Mouse (Mus musculus) hindbrain, embryonic 16.5 days (tissue): ENCODE data around the gene Sgms1. TPM values are rescaled to one million over a fixed set of nuclear protein-coding genes. Genes with fewer than 3 reads are reported as not detected.

Experiments
- ATAC-seq: fragments of 200-750 bp; cut with Nextera tagmentation; 2 replicates; pipeline ENCODE4 v1.8.0; 2017; ENCODE audit warnings: moderate TSS enrichment, moderate library complexity
- H3K27ac ChIP-seq: fragments of 300-500 bp; sonication (generic); 2 replicates; pipeline ENCODE4 v1.5.1; 2014; ENCODE audit warnings: low read depth, mild to moderate bottlenecking, control low read depth, low read length, moderate library complexity
- H3K27me3 ChIP-seq: fragments of 300-500 bp; sonication (generic); replicated peaks from 2 replicates; pipeline ENCODE4 v1.6.1; 2014; ENCODE audit warnings: low read length; ENCODE audit not compliant: control insufficient read depth, insufficient read depth
- H3K36me3 ChIP-seq: fragments of 300-500 bp; sonication (generic); 2 replicates; pipeline ENCODE4 v1.6.1; 2014; ENCODE audit warnings: mild to moderate bottlenecking, low read length, moderate library complexity, mixed read lengths; ENCODE audit not compliant: control insufficient read depth, insufficient read depth
- H3K4me1 ChIP-seq: fragments of 300-500 bp; sonication (generic); 2 replicates; pipeline ENCODE4 v1.6.1; 2014; ENCODE audit warnings: low read depth, low read length; ENCODE audit not compliant: control insufficient read depth, insufficient read depth
- H3K4me2 ChIP-seq: fragments of 300-500 bp; sonication (generic); 2 replicates; pipeline ENCODE4 v1.6.1; 2014; ENCODE audit warnings: mild to moderate bottlenecking, low read length, control low read depth, moderate library complexity
- H3K4me3 ChIP-seq: fragments of 300-500 bp; sonication (generic); 2 replicates; pipeline ENCODE4 v1.5.1; 2014; ENCODE audit warnings: mild to moderate bottlenecking, low read length, control low read depth, moderate library complexity
- H3K9ac ChIP-seq: fragments of 300-500 bp; sonication (generic); 2 replicates; pipeline ENCODE4 v1.6.1; 2014; ENCODE audit warnings: low read depth, mild to moderate bottlenecking, control low read depth, low read length, moderate library complexity
- H3K9me3 ChIP-seq: fragments of 300-500 bp; sonication (generic); 2 replicates; pipeline ENCODE4 v1.6.1; 2014; ENCODE audit warnings: mild to moderate bottlenecking, low read length, moderate library complexity; ENCODE audit not compliant: control insufficient read depth
- WGBS: fragments of 180-500 bp; shearing (Covaris S2); extraction: QIAGEN DNeasy Blood & Tissue Kit; methylation state at CpG from one replicate; pipeline ENCODE4 v1.1.7; 2014; 5-methylcytosine and 5-hydroxymethylcytosine counted together
- polyA plus RNA-seq: library from polyadenylated mRNA; unstranded; fragments of >200 nt; fragmentation: Nextera tagmentation; extraction: Ambion mirVana; gene quantifications from 2 replicates; pipeline ENCODE4 v1.2.1, GENCODE M21; 2015

Gene Sgms1
- polyA plus RNA-seq: 21.7 and 22.9 TPM in 2 replicates

DNA sequence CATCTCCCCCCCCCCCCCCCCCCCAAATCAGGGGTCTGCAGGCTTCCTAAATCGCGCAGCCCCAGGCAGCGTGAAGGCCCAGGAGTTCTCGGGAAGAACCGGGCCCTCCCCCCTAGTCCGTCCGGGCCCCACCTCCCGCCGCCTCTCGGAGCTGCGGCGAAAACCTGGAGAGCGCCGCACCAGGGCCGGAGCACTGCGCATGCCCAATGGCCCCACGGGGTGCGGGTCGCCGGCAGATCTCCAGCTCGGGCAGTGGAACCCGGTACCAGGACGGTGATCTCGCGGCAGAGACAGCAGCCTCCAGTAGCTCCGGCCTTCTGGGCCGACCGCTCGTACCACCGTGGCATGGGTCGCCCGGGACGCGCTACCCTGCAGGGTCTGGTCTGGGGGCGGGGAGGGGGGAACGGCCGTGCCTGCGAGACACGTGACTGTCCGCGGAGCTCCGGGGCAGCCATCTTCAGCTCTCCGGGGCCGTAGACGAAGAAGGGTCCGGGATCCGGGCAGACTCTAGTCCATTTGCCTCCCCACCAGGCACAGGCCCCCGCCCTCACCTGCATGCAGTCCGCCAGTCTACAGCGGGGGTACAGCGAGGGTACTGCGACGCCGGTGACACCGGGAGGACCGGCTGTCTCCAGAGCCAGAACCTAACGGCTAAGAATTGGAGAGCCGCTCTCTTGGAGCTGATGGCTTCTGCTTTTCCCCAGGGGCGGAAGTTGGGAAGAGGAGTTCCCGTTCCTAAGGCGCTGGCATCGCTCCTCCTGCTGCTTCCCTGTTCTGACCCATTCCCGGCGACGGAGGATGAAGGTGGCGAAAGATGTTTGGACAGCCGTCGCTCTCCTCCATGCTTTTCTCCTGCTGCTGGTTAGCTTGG lies at the start of gene Sgms1:
TSS of gene Sgms1 (minus strand) at position 714 of the 871 bp plus-strand sequence.
- H3K27ac ChIP-seq: peak within 1 kb of the TSS; percentile 97
- peak within 1 kb of the TSS; percentile 89 for H3K9ac ChIP-seq
- no peaks in the 10 kb centered on the region for H3K27me3 ChIP-seq
- WGBS: 1% methylated on average over 54 of the region's 68 CpGs
- no peaks in the 10 kb centered on the region for H3K9me3 ChIP-seq
- peak; percentile 95 for ATAC-seq
- peaks cover 16% of the 10 kb centered on the region for H3K4me1 ChIP-seq
- H3K36me3 ChIP-seq: no peaks in the 10 kb centered on the region
- H3K4me3 ChIP-seq: peak within 1 kb of the TSS; percentile 68
- peak within 1 kb of the TSS; percentile 85 for H3K4me2 ChIP-seq

DNA sequence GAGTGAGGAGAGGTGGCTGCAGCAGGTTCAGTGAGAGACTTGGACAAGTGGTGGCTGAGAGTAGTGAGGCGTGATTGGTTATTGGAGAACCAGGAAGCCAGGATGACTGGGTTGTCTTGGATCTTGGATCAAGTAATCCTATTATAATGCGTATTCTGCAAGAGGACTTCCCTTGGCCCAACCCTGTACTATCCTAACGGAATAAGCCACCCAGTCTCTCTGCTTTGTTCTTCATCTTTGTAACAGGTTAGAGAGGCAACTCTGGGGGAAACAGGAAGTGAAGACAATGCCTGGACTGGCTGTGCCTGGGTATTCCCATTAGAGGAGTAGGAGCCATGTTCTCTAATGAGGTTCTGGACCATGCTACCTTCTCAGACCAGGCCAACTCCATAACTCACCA lies 36.3 kb upstream of the Sgms1 start:
- ATAC-seq: no peak
- Histone ChIP-seq H3K4me3 (no peak overlapping the region), H3K9me3 (no peaks in the 10 kb centered on the region), H3K4me1 (no peaks in the 10 kb centered on the region), H3K27ac (no peak overlapping the region), H3K9ac (no peak overlapping the region), H3K36me3 (no peaks in the 10 kb centered on the region), H3K27me3 (no peaks in the 10 kb centered on the region), H3K4me2 (no peak overlapping the region)
- WGBS: 85% methylated on average over 3 of the region's 3 CpGs

DNA sequence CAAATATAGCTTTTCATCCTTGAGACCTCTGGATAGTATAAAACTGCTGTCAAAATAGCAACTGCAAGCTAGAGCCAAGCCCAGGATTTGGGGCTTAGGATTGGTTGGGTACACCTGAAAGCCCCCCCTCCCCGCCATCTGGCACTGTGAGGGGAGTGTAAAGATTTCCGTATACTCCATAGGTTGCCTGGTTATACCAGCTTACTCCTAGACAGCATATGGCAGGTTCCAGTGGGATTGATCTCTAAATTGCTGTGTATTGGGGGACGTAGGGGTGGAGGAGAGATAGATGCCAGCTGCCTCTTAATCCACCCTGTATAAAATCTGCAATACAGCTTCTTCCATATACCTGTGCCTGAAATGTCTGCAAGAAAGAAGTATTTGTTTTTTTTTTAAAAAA lies 35.2 kb upstream of the Sgms1 start:
- Histone ChIP-seq H3K27ac (no peak overlapping the region), H3K4me1 (no peaks in the 10 kb centered on the region), H3K9ac (no peak overlapping the region), H3K27me3 (no peaks in the 10 kb centered on the region), H3K4me3 (no peak overlapping the region), H3K9me3 (no peaks in the 10 kb centered on the region), H3K36me3 (no peaks in the 10 kb centered on the region), H3K4me2 (no peak overlapping the region)
- WGBS: 69% methylated on average over 3 of the region's 3 CpGs
- peak; percentile 69 for ATAC-seq

DNA sequence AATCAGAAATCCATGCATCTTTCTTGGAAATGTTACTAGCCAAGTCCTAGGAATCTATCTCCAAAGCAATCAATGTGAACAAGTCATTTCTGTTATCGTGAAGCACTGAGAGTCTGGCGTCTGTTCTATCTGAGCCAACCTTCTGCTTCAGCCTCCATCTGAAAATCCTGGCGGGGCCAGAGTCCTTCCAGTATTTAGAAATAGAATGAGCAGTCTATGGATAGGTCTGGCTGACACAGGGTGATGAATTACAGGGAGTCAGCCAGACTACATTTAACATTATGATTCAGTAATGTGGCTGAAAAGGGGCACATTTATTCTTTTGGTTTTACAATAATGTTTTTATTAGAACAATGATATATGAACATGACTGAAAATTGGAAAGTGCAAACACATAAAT lies 29.6 kb upstream of the Sgms1 start:
- WGBS: 67% methylated on average over 3 of the region's 3 CpGs
- H3K36me3 ChIP-seq: no peaks in the 10 kb centered on the region

DNA sequence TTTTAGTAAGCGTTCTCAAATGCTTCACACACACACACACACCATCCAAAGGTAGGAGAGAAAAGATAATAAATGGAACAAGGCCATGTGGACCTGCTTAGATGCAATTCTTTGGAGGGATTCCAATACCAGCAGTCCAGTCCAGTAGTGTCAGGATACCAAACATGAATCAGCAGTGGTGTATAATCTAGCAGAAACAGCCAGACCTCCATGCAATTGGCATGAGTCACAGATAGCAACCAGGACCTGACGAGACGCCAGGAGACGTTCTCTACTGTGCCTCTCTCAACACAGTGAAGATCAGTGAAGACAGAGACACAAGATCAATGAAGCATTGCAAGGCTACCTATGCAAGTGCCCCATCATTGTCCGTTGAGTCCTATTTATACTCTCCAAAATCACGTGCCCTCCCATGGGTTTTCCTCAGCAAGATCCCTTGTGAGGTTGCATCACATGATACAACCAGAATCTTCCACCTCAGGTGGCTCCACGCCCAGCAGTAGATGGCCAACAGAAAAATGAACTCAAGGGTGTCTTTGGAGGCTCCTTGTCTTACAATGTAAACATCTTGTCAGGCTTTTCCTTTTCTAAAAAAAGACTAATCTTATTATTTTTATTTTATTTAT lies 27.3 kb upstream of the Sgms1 start:
- no peak for ATAC-seq
- Histone ChIP-seq H3K27ac (no peak overlapping the region), H3K4me1 (no peaks in the 10 kb centered on the region), H3K36me3 (no peaks in the 10 kb centered on the region), H3K4me3 (no peak overlapping the region), H3K9me3 (no peaks in the 10 kb centered on the region), H3K9ac (no peak overlapping the region), H3K4me2 (no peak overlapping the region), H3K27me3 (no peaks in the 10 kb centered on the region)
- WGBS: 95% methylated on average over 7 of the region's 7 CpGs

More for the DNA sequence above, 29.6 kb upstream of the Sgms1 start:
- no peak overlapping the region for H3K4me2 ChIP-seq
- no peaks in the 10 kb centered on the region for H3K4me1 ChIP-seq
- no peaks in the 10 kb centered on the region for H3K9me3 ChIP-seq
- no peaks in the 10 kb centered on the region for H3K27me3 ChIP-seq
- H3K4me3 ChIP-seq: no peak overlapping the region
- no peak overlapping the region for H3K27ac ChIP-seq
- ATAC-seq: no peak
- H3K9ac ChIP-seq: no peak overlapping the region

DNA sequence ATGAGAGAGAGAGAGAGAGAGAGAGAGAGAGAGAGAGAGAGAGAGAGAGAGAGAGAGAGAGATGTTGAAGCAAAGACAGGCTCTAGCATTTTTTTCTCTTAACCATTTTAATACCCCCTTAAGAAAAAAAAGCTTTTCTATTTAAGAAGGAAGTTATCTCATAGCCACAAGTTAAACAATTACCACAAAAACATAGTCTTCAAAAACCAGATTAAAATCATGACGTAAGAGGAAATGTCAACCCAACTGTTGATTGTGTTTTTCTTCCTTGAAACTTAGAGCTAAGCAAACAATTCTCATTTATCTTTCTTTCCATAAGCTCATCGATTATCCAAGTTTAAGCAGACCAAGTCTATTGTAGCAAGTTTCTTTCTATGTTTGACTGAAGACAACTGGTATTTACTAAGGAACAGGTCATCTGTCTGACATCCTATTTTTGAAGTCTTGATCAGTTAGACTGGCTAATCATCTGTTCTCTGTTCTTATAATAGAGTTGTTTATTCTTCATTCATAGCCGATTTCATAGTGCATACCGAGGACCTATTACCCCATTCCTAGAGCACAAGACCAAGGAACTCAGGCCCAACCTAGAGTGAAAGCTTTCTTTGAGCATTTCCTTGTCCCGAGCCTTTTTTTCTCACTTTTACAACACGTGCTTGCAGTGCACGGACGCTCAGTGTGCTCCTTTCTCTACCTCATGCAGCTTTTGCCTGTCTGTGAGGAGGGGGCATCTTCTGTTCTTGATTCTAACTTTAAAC lies 20.3 kb upstream of the Sgms1 start:
- WGBS: 68% methylated on average over 8 of the region's 8 CpGs

DNA sequence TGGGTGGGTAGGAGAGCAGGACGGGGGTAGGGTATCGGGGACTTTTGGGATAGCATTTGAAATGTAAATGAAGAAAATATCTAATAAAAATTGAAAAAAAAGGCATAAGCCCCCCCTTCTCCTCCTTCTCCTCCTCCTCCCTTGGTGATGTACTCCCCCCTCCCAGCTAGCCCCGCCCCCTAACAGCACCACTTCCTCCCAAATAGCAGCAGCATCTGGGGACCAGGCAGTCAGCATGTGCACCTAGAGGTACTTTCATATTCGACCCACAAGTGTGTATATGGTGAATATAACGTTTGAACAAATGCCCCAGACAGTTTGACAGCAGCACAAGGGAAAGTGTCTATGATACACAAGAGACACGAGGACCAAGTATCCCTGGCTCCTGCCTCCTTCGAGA lies 17.2 kb upstream of the Sgms1 start:
- H3K27me3 ChIP-seq: no peaks in the 10 kb centered on the region
- no peak overlapping the region for H3K27ac ChIP-seq
- H3K4me1 ChIP-seq: no peaks in the 10 kb centered on the region
- 73% methylated on average over 7 of the region's 7 CpGs for WGBS
- no peak overlapping the region for H3K9ac ChIP-seq
- H3K36me3 ChIP-seq: no peaks in the 10 kb centered on the region
- ATAC-seq: no peak
- no peak overlapping the region for H3K4me2 ChIP-seq
- no peaks in the 10 kb centered on the region for H3K9me3 ChIP-seq
- no peak overlapping the region for H3K4me3 ChIP-seq

More for the DNA sequence above, 20.3 kb upstream of the Sgms1 start:
- Histone ChIP-seq H3K4me1 (no peaks in the 10 kb centered on the region), H3K9me3 (no peaks in the 10 kb centered on the region), H3K9ac (no peak overlapping the region), H3K4me3 (no peak overlapping the region), H3K27me3 (no peaks in the 10 kb centered on the region), H3K36me3 (no peaks in the 10 kb centered on the region), H3K4me2 (no peak overlapping the region), H3K27ac (no peak overlapping the region)
- ATAC-seq: no peak

DNA sequence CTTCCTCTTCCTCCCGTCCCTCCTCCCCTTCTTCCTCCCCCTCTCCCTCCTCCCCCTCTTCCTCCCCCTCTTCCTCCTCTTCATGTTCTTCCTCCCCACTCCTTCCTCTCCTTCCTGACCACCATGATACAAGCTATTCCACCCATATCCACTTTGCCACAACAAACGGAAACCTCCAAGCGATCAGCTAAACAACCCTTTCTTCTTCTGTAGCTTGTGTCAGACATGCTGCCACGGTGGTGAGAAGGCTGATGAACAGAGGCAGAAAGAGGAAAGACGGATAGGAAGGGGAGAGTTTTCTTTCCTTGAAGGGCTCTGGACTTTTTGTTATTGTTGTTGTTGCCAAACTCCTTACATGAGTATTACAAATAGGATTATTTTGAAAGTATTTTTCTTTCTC lies 14.9 kb upstream of the Sgms1 start:
- Histone ChIP-seq H3K4me2 (no peak overlapping the region), H3K27ac (no peak overlapping the region), H3K4me3 (no peak overlapping the region), H3K27me3 (no peaks in the 10 kb centered on the region), H3K4me1 (no peaks in the 10 kb centered on the region), H3K9ac (no peak overlapping the region), H3K9me3 (no peaks in the 10 kb centered on the region), H3K36me3 (no peaks in the 10 kb centered on the region)
- ATAC-seq: no peak
- WGBS: 78% methylated on average over 5 of the region's 5 CpGs

DNA sequence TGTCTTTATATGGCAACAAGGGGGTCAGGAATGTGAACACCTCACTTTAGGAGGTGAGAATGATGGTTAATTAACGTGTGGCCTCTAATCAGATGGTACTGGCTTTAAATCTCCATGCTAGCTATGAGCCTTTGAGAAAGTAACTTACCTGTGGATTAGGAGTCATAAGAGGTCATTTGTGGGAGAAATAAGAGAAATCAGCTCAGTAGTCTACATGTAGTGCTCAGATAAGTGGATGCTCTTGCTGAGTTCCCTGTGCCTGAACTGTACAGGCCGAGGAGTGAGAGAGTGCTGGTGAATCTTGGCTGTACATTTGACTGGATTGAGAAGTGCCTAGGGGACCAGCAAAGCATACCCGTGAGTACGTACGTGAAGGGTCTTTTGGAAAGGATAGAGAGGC lies 14.3 kb upstream of the Sgms1 start:
- Histone ChIP-seq H3K36me3 (no peaks in the 10 kb centered on the region), H3K27ac (no peak overlapping the region), H3K4me2 (no peak overlapping the region), H3K27me3 (no peaks in the 10 kb centered on the region), H3K4me1 (no peaks in the 10 kb centered on the region), H3K4me3 (no peak overlapping the region), H3K9me3 (no peaks in the 10 kb centered on the region), H3K9ac (no peak overlapping the region)
- ATAC-seq: no peak
- WGBS: 90% methylated on average over 5 of the region's 5 CpGs
